Mouse (Mus musculus): ENCODE data around the gene Hira. TPM values are rescaled to one million over a fixed set of nuclear protein-coding genes. Genes with fewer than 3 reads are reported as not detected.

Gene Hira
- polyA plus RNA-seq, 1 experiment from 2014 or later: 14.6 TPM

- Histone ChIP-seq H3K36me3 (ENCODE audit: control insufficient read depth, insufficient read depth, low read length) (peaks cover 43% of the 10 kb centered on the region), H3K4me3 (ENCODE audit: low read length) (no peak overlapping the region), H3K4me1 (ENCODE audit: control insufficient read depth, insufficient read depth, low read length) (no peaks in the 10 kb centered on the region), H3K9ac (ENCODE audit: low read depth, low read length) (no peak overlapping the region), H3K27me3 (ENCODE audit: control insufficient read depth, insufficient read depth, low read length) (no peaks in the 10 kb centered on the region), H3K4me2 (replicated peaks; ENCODE audit: low read depth, low read length) (no peak overlapping the region), H3K27ac (ENCODE audit: low read depth, low read length) (no peak overlapping the region), H3K9me3 (ENCODE audit: control insufficient read depth, low read length) (no peaks in the 10 kb centered on the region)
- WGBS: 79% methylated on average over 3 of the region's 3 CpGs
- no peak for ATAC-seq (ENCODE audit: low FRiP score, low TSS enrichment)
Measured at GRCm38 (mm10) chr16:18895249-18895648, 18.4 kb downstream of the Hira start.

DNA sequence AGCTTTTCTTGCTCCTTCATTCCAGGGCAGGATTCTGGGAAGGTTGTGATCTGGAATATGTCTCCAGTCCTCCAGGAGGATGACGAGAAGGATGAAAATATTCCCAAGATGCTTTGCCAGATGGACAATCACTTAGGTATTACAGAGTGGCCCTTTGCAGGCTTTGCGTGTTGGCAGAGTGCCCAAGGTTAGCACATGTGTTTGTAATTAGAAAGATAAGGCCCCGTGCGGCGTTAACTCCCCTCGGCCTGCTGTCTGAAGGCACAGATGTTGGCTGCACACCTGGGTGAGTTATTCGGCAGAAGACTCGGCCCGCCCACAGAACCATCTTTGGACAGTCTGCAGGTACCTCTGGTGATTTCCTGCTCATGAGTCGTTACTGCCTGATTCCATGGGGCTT, 19.6 kb downstream of the Hira start:
- no peaks in the 10 kb centered on the region for H3K9me3 ChIP-seq (ENCODE audit: control insufficient read depth, low read length)
- peaks cover 51% of the 10 kb centered on the region for H3K36me3 ChIP-seq (ENCODE audit: control insufficient read depth, insufficient read depth, low read length)
- H3K27me3 ChIP-seq (ENCODE audit: control insufficient read depth, insufficient read depth, low read length): no peaks in the 10 kb centered on the region
- H3K27ac ChIP-seq (ENCODE audit: low read depth, low read length): no peak overlapping the region
- WGBS: 83% methylated on average over 10 of the region's 10 CpGs
- no peak overlapping the region for H3K4me3 ChIP-seq (ENCODE audit: low read length)
- H3K4me2 ChIP-seq (replicated peaks; ENCODE audit: low read depth, low read length): no peak overlapping the region
- H3K9ac ChIP-seq (ENCODE audit: low read depth, low read length): no peak overlapping the region
- no peak for ATAC-seq (ENCODE audit: low FRiP score, low TSS enrichment)
- no peaks in the 10 kb centered on the region for H3K4me1 ChIP-seq (ENCODE audit: control insufficient read depth, insufficient read depth, low read length)

DNA sequence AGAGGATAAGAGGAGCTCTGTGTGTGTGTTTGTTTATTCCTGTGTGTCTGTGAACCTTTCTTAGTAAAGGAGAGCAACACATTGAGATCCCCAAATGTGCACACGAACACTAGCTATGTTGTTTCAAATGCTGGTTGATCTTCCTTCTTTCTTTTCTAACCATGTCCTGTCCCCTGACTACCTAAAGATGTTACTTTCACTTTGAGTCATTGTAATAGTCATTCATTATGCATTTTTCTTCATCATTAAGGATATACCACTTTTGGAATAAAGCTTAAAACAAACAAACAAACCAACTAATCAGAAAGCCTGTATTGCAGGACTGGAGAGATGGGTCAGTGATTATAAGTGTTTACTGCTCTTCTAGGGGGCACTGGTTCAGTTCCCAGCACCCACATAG, 28.8 kb downstream of the Hira start:
- peaks cover 46% of the 10 kb centered on the region for H3K36me3 ChIP-seq (ENCODE audit: control insufficient read depth, insufficient read depth, low read length)
- no peak overlapping the region for H3K4me3 ChIP-seq (ENCODE audit: low read length)
- H3K27ac ChIP-seq (ENCODE audit: low read depth, low read length): no peak overlapping the region
- no peak for ATAC-seq (ENCODE audit: low FRiP score, low TSS enrichment)
- no peaks in the 10 kb centered on the region for H3K9me3 ChIP-seq (ENCODE audit: control insufficient read depth, low read length)
- 86% methylated on average over 1 of the region's 1 CpGs for WGBS
- no peak overlapping the region for H3K4me2 ChIP-seq (replicated peaks; ENCODE audit: low read depth, low read length)
- H3K27me3 ChIP-seq (ENCODE audit: control insufficient read depth, insufficient read depth, low read length): no peaks in the 10 kb centered on the region
- H3K4me1 ChIP-seq (ENCODE audit: control insufficient read depth, insufficient read depth, low read length): no peaks in the 10 kb centered on the region
- H3K9ac ChIP-seq (ENCODE audit: low read depth, low read length): no peak overlapping the region

- Histone ChIP-seq H3K4me2 (replicated peaks; ENCODE audit: low read depth, low read length) (no peak overlapping the region), H3K4me1 (ENCODE audit: control insufficient read depth, insufficient read depth, low read length) (no peaks in the 10 kb centered on the region), H3K36me3 (ENCODE audit: control insufficient read depth, insufficient read depth, low read length) (peaks cover 62% of the 10 kb centered on the region), H3K27ac (ENCODE audit: low read depth, low read length) (no peak overlapping the region), H3K9me3 (ENCODE audit: control insufficient read depth, low read length) (no peaks in the 10 kb centered on the region), H3K4me3 (ENCODE audit: low read length) (no peak overlapping the region), H3K9ac (ENCODE audit: low read depth, low read length) (no peak overlapping the region), H3K27me3 (ENCODE audit: control insufficient read depth, insufficient read depth, low read length) (no peaks in the 10 kb centered on the region)
- 93% methylated on average over 4 of the region's 4 CpGs for WGBS
- ATAC-seq (ENCODE audit: low FRiP score, low TSS enrichment): no peak
Measured at GRCm38 (mm10) chr16:18916064-18916463, 39.2 kb downstream of the Hira start.

DNA sequence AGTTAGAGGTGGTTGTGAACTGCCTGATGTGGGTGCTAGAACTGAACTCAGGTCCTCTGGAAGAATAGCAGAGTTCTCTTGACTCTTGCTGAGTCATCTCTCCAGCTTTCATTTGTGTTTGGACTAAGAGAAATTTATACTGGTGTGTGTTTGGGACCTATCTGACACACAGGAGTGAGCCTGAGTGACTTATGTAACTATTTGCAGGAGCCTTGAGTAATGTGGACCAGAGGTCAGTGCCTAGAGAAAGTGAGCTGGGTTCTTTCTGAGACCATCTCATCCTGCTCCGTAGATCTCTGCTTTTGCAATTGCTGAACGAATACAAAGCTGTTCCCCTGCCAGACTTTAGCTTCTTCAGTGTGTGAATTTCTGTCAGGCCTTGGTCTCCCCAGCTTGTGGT, 44.9 kb downstream of the Hira start:
- H3K27me3 ChIP-seq (ENCODE audit: control insufficient read depth, insufficient read depth, low read length): no peaks in the 10 kb centered on the region
- no peaks in the 10 kb centered on the region for H3K9me3 ChIP-seq (ENCODE audit: control insufficient read depth, low read length)
- H3K36me3 ChIP-seq (ENCODE audit: control insufficient read depth, insufficient read depth, low read length): peaks cover 89% of the 10 kb centered on the region
- 89% methylated on average over 2 of the region's 2 CpGs for WGBS
- H3K4me3 ChIP-seq (ENCODE audit: low read length): no peak overlapping the region
- ATAC-seq (ENCODE audit: low FRiP score, low TSS enrichment): no peak
- no peak overlapping the region for H3K27ac ChIP-seq (ENCODE audit: low read depth, low read length)
- no peak overlapping the region for H3K4me2 ChIP-seq (replicated peaks; ENCODE audit: low read depth, low read length)
- no peaks in the 10 kb centered on the region for H3K4me1 ChIP-seq (ENCODE audit: control insufficient read depth, insufficient read depth, low read length)
- no peak overlapping the region for H3K9ac ChIP-seq (ENCODE audit: low read depth, low read length)

- H3K27me3 ChIP-seq (ENCODE audit: control insufficient read depth, insufficient read depth, low read length): no peaks in the 10 kb centered on the region
- H3K9me3 ChIP-seq (ENCODE audit: control insufficient read depth, low read length): no peaks in the 10 kb centered on the region
- no peak overlapping the region for H3K4me3 ChIP-seq (ENCODE audit: low read length)
- no peaks in the 10 kb centered on the region for H3K4me1 ChIP-seq (ENCODE audit: control insufficient read depth, insufficient read depth, low read length)
- no peak for ATAC-seq (ENCODE audit: low FRiP score, low TSS enrichment)
- peaks cover 69% of the 10 kb centered on the region for H3K36me3 ChIP-seq (ENCODE audit: control insufficient read depth, insufficient read depth, low read length)
- WGBS: 94% methylated on average over 1 of the region's 1 CpGs
- H3K9ac ChIP-seq (ENCODE audit: low read depth, low read length): no peak overlapping the region
- H3K27ac ChIP-seq (ENCODE audit: low read depth, low read length): no peak overlapping the region
- no peak overlapping the region for H3K4me2 ChIP-seq (replicated peaks; ENCODE audit: low read depth, low read length)
Measured at GRCm38 (mm10) chr16:18927963-18928362, 51.1 kb downstream of the Hira start.

DNA sequence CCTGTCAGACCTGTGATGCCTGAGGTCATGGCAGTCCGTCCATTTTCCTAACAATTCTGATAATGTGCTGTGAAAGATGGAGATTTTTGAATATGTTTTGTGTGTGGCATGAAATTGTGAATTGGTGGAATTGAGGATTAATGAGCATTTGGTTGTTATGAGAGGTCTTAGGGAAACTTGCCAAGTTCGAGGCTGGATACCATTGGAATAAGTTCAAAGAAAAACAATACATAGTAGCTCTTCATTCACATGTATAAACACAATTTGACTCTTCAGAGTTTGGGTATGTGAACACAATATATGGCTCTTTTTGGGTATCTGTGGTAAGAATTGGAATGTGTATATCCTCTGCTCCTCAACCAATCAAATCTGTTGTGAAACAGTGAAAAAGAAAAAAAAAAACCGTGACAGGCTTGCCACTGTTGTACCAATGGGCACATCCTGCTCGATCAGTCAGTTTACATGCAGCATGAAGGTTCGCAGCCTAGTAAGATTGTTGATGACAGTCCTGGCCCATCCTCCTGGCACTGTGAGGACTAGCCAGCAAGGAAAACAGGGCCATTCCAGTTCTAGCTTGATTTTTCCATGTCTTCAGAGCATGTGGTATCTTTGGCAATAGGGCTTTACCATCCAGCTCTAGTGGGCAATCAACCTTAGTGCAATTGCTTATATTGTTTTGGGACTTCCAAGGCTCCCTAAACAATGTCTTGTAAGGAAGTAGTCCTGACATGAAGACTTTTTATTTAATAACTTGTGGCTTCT, 61.7 kb downstream of the Hira start:
- Histone ChIP-seq H3K9ac (ENCODE audit: low read depth, low read length) (no peak overlapping the region), H3K4me3 (ENCODE audit: low read length) (no peak overlapping the region), H3K9me3 (ENCODE audit: control insufficient read depth, low read length) (no peaks in the 10 kb centered on the region), H3K36me3 (ENCODE audit: control insufficient read depth, insufficient read depth, low read length) (peaks cover 54% of the 10 kb centered on the region), H3K27ac (ENCODE audit: low read depth, low read length) (no peak overlapping the region), H3K4me1 (ENCODE audit: control insufficient read depth, insufficient read depth, low read length) (no peaks in the 10 kb centered on the region), H3K27me3 (ENCODE audit: control insufficient read depth, insufficient read depth, low read length) (no peaks in the 10 kb centered on the region), H3K4me2 (replicated peaks; ENCODE audit: low read depth, low read length) (no peak overlapping the region)
- WGBS: 93% methylated on average over 5 of the region's 5 CpGs
- no peak for ATAC-seq (ENCODE audit: low FRiP score, low TSS enrichment)

GRCm38 (mm10) chr16:18943906-18944305, 67.1 kb downstream of the Hira start:
- Histone ChIP-seq H3K27me3 (ENCODE audit: control insufficient read depth, insufficient read depth, low read length) (no peaks in the 10 kb centered on the region), H3K9ac (ENCODE audit: low read depth, low read length) (no peak overlapping the region), H3K27ac (ENCODE audit: low read depth, low read length) (no peak overlapping the region), H3K4me2 (replicated peaks; ENCODE audit: low read depth, low read length) (no peak overlapping the region), H3K9me3 (ENCODE audit: control insufficient read depth, low read length) (no peaks in the 10 kb centered on the region), H3K4me1 (ENCODE audit: control insufficient read depth, insufficient read depth, low read length) (no peaks in the 10 kb centered on the region), H3K36me3 (ENCODE audit: control insufficient read depth, insufficient read depth, low read length) (peaks cover 51% of the 10 kb centered on the region), H3K4me3 (ENCODE audit: low read length) (no peak overlapping the region)
- ATAC-seq (ENCODE audit: low FRiP score, low TSS enrichment): no peak
- WGBS: 90% methylated on average over 6 of the region's 6 CpGs

GRCm38 (mm10) chr16:18948941-18949340, 72.1 kb downstream of the Hira start:
- ATAC-seq (ENCODE audit: low FRiP score, low TSS enrichment): no peak
- H3K4me1 ChIP-seq (ENCODE audit: control insufficient read depth, insufficient read depth, low read length): no peaks in the 10 kb centered on the region
- WGBS: 94% methylated on average over 9 of the region's 9 CpGs
- H3K27ac ChIP-seq (ENCODE audit: low read depth, low read length): no peak overlapping the region
- H3K9me3 ChIP-seq (ENCODE audit: control insufficient read depth, low read length): no peaks in the 10 kb centered on the region
- no peaks in the 10 kb centered on the region for H3K27me3 ChIP-seq (ENCODE audit: control insufficient read depth, insufficient read depth, low read length)
- H3K4me2 ChIP-seq (replicated peaks; ENCODE audit: low read depth, low read length): no peak overlapping the region
- peaks cover 72% of the 10 kb centered on the region for H3K36me3 ChIP-seq (ENCODE audit: control insufficient read depth, insufficient read depth, low read length)
- no peak overlapping the region for H3K9ac ChIP-seq (ENCODE audit: low read depth, low read length)
- no peak overlapping the region for H3K4me3 ChIP-seq (ENCODE audit: low read length)
